Mouse (Mus musculus): ENCODE measurements at regions not wholly inside any gene's neighbourhood (a gene's known extent, or its start where the extent isn't known, plus 50 kb on each side); places are given as distances from the start of the nearest gene placed in this dataset.

DNA sequence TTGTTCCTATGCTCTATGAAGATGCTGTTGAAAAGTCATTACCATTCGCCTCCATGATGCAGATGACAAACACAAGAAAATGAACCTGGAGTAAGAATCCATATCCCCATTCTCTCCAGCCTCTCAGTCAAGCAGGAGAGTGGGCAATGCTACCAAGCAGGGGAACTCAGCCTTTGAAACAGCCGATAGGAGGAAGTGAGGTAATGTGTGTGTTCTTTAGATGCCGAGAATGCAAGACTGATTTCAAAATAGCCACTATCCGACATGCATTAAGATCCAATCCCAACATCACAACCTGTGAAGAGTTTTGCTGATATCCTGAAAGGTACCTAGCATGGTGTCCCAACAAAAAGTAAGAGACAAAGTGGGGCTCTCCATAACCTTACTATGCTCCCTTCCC lies 611.8 kb downstream of the Efna5 start:
- no peak for DNase-seq
- Histone ChIP-seq H3K4me1 (ENCODE audit: control insufficient read depth, insufficient read depth, low read length) (no peaks in the 10 kb centered on the region), H3K79me2 (replicated peaks; ENCODE audit: control insufficient read depth, insufficient read depth, low read length) (no peaks in the 10 kb centered on the region), H3K27ac (no peak overlapping the region), H3K4me3 (no peak overlapping the region), H3K36me3 (ENCODE audit: control insufficient read depth, insufficient read depth, low read length) (no peaks in the 10 kb centered on the region), H3K27me3 (ENCODE audit: control insufficient read depth, insufficient read depth, low read length) (no peaks in the 10 kb centered on the region), H3K9ac (ENCODE audit: low read depth, low read length) (no peak overlapping the region)
- WGBS: 76% methylated on average over 4 of the region's 4 CpGs
- TF ChIP-seq POLR2A (IDR thresholded peaks at IDR 0.05; ENCODE audit: insufficient read depth, low read depth, low read length) (no peak), CTCF (IDR thresholded peaks at IDR 0.05) (no peak), EP300 (IDR thresholded peaks at IDR 0.05; ENCODE audit: insufficient read depth, low read depth, low read length) (no peak)
- intact Hi-C loops (cut with DNase I): no loop called here

DNA sequence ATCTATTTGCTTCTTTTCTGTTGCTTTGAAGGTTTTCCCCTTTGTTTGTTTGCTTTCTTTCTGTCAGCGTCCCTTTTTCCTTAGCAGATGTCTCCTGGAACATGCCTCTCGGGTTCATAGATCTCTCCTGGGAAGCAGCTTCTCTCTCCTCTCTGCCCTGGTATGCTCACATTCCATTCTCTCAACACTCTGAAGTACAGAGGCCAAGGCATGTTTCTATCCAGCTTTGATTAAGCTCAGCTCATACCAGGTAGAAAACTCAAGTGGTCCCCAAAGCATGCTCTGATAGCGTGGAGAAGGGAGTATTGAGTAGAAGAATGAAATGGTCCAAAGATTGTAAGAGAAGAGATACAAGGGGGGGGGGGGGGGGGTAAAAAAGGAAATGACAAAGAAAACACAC lies 627.7 kb downstream of the Efna5 start:
- Histone ChIP-seq H3K4me1 (ENCODE audit: control insufficient read depth, insufficient read depth, low read length) (no peaks in the 10 kb centered on the region), H3K79me2 (replicated peaks; ENCODE audit: control insufficient read depth, insufficient read depth, low read length) (no peaks in the 10 kb centered on the region), H3K9ac (ENCODE audit: low read depth, low read length) (no peak overlapping the region), H3K27ac (no peak overlapping the region), H3K4me3 (no peak overlapping the region), H3K36me3 (ENCODE audit: control insufficient read depth, insufficient read depth, low read length) (no peaks in the 10 kb centered on the region), H3K27me3 (ENCODE audit: control insufficient read depth, insufficient read depth, low read length) (no peaks in the 10 kb centered on the region)
- intact Hi-C loops (cut with DNase I): no loop called here
- no peak for TF ChIP-seq CTCF (IDR thresholded peaks at IDR 0.05)
- TF ChIP-seq POLR2A (IDR thresholded peaks at IDR 0.05; ENCODE audit: insufficient read depth, low read depth, low read length): no peak
- no peak for TF ChIP-seq EP300 (IDR thresholded peaks at IDR 0.05; ENCODE audit: insufficient read depth, low read depth, low read length)
- WGBS: 26% methylated on average over 3 of the region's 3 CpGs
- no peak for DNase-seq

DNA sequence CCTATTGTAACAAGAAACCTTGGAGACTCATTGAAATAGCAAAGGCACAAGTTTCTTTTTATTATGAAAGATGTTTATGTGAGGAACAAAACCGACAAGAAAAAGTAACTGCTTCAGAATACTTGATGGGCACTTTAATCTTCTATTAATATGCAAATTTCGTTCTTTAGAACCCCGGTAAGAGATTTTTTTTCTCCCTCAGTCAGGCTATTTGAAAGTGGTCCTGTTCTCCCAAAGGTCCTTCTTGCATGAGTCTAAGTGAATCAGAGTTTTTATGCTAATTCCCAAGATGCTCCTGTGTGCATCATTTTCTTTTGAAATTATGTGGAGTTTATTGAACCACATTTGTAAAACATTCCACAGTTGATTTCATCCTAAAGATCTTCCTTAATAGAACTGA lies 633.1 kb downstream of the Efna5 start:
- Histone ChIP-seq H3K79me2 (replicated peaks; ENCODE audit: control insufficient read depth, insufficient read depth, low read length) (no peaks in the 10 kb centered on the region), H3K4me3 (no peak overlapping the region), H3K27me3 (ENCODE audit: control insufficient read depth, insufficient read depth, low read length) (no peaks in the 10 kb centered on the region), H3K27ac (no peak overlapping the region), H3K4me1 (ENCODE audit: control insufficient read depth, insufficient read depth, low read length) (no peaks in the 10 kb centered on the region), H3K36me3 (ENCODE audit: control insufficient read depth, insufficient read depth, low read length) (no peaks in the 10 kb centered on the region), H3K9ac (ENCODE audit: low read depth, low read length) (no peak overlapping the region)
- no peak for TF ChIP-seq EP300 (IDR thresholded peaks at IDR 0.05; ENCODE audit: insufficient read depth, low read depth, low read length)
- TF ChIP-seq CTCF (IDR thresholded peaks at IDR 0.05): no peak
- no peak for TF ChIP-seq POLR2A (IDR thresholded peaks at IDR 0.05; ENCODE audit: insufficient read depth, low read depth, low read length)
- intact Hi-C loops (cut with DNase I): no loop called here
- DNase-seq: no peak
- 43% methylated on average over 3 of the region's 3 CpGs for WGBS

DNA sequence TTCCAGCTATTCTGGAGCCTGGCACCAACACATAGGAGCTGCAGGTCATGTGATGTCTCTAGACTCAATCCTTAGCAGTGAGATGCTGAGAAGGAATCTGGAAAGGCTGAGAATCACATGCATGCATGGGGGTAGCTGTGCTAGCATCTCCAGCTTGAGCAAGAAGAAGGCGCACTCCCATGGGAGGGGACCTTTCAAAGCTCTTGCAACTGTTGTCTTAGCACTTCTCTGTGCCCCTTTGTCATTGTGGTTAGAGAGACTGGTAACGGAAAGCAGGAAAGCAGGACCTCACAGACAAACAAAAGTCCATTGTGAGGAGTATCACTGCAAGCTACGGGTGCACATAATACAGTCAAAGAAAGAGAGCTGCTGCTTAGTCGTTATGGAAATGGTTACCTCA lies 634.5 kb downstream of the Efna5 start:
- intact Hi-C loops (cut with DNase I): no loop called here

DNA sequence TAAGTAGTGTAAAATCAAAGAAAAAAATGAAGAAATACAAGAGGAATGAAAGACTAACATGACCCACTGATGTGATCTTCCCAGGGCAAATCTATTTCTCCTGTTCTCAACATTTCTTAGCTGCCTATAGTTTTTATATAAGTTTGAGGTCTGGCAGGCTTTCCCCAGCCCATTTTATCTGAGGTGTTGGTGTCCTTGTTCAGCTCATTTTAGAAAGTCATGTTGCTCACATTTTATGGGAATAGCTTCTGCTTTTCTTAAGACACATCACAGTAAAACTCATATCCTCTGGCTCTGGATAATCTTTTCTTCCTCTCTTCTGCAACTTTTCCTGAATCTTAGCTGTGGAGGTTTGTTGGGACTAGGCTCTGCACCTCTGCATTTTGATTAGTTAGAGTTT lies 650.2 kb downstream of the Efna5 start:
- intact Hi-C loops (cut with DNase I): no loop called here
- no peak overlapping the region for H3K27ac ChIP-seq
- H3K4me3 ChIP-seq: no peak overlapping the region
- H3K79me2 ChIP-seq (replicated peaks; ENCODE audit: control insufficient read depth, insufficient read depth, low read length): no peaks in the 10 kb centered on the region
- no peaks in the 10 kb centered on the region for H3K36me3 ChIP-seq (ENCODE audit: control insufficient read depth, insufficient read depth, low read length)
- H3K27me3 ChIP-seq (ENCODE audit: control insufficient read depth, insufficient read depth, low read length): no peaks in the 10 kb centered on the region
- no peak for DNase-seq
- no peak for TF ChIP-seq CTCF (IDR thresholded peaks at IDR 0.05)
- H3K9ac ChIP-seq (ENCODE audit: low read depth, low read length): no peak overlapping the region
- H3K4me1 ChIP-seq (ENCODE audit: control insufficient read depth, insufficient read depth, low read length): no peaks in the 10 kb centered on the region

More for the DNA sequence above, 634.5 kb downstream of the Efna5 start:
- Histone ChIP-seq H3K4me3 (no peak overlapping the region), H3K4me1 (ENCODE audit: control insufficient read depth, insufficient read depth, low read length) (no peaks in the 10 kb centered on the region), H3K27me3 (ENCODE audit: control insufficient read depth, insufficient read depth, low read length) (no peaks in the 10 kb centered on the region), H3K27ac (no peak overlapping the region), H3K9ac (ENCODE audit: low read depth, low read length) (no peak overlapping the region), H3K79me2 (replicated peaks; ENCODE audit: control insufficient read depth, insufficient read depth, low read length) (no peaks in the 10 kb centered on the region), H3K36me3 (ENCODE audit: control insufficient read depth, insufficient read depth, low read length) (no peaks in the 10 kb centered on the region)
- no peak for DNase-seq
- WGBS: 50% methylated on average over 4 of the region's 4 CpGs
- TF ChIP-seq CTCF (IDR thresholded peaks at IDR 0.05): no peak
- no peak for TF ChIP-seq EP300 (IDR thresholded peaks at IDR 0.05; ENCODE audit: insufficient read depth, low read depth, low read length)
- TF ChIP-seq POLR2A (IDR thresholded peaks at IDR 0.05; ENCODE audit: insufficient read depth, low read depth, low read length): no peak

DNA sequence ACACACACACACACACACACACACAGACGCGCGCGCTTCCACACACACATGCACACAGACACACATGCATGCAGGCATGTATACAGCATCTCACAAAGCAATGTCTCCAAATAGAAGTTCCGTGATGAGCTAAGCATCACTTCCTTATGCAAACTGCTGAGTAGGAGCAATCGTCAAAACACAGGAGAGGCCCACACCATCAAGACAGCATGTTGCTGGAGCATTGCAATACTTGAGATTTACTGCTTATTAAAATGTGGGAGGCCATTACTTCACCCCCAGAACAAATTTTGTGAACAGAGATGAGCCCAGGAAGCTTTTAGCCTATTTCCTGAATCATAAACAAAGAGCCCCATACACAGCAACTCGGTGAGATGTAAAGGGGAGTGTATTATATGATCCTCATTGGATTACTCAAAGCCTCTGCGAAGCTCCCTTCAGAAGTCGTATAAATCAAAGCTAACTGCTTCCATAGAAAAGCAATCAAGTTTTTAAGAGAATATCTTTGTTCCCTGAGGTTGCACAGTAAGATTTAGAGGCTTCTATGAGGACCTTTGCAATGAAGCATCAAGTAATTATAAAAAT lies 670.6 kb downstream of the Efna5 start:
- no peak for DNase-seq
- Histone ChIP-seq H3K9ac (ENCODE audit: low read depth, low read length) (no peak overlapping the region), H3K4me1 (ENCODE audit: control insufficient read depth, insufficient read depth, low read length) (no peaks in the 10 kb centered on the region), H3K27me3 (ENCODE audit: control insufficient read depth, insufficient read depth, low read length) (no peaks in the 10 kb centered on the region), H3K27ac (no peak overlapping the region), H3K36me3 (ENCODE audit: control insufficient read depth, insufficient read depth, low read length) (no peaks in the 10 kb centered on the region), H3K79me2 (replicated peaks; ENCODE audit: control insufficient read depth, insufficient read depth, low read length) (no peaks in the 10 kb centered on the region), H3K4me3 (no peak overlapping the region)
- TF ChIP-seq POLR2A (IDR thresholded peaks at IDR 0.05; ENCODE audit: insufficient read depth, low read depth, low read length) (no peak), EP300 (IDR thresholded peaks at IDR 0.05; ENCODE audit: insufficient read depth, low read depth, low read length) (no peak), CTCF (IDR thresholded peaks at IDR 0.05) (no peak)
- WGBS: 85% methylated on average over 9 of the region's 9 CpGs
- intact Hi-C loops (cut with DNase I): no loop called here

Data from heart, adult 2 months (tissue).